Mouse (Mus musculus) monocyte, adult 2 months (primary cell): ENCODE data around the gene Faah.

Experiments used
- DNase-seq, 2 experiments: peaks; one replicate each; pipeline ENCODE4 v3.0.0; 2022; ENCODE audit warnings: low spot score in 2 of 2, low read depth in 1 of 2

Faah gene

GRCm38 (mm10) chr4:116017902-116018746, at the start of gene Faah:
Faah (minus strand) TSS chr4:116017926.
- no peak for DNase-seq

GRCm38 (mm10) chr4:116063855-116064254, 46.1 kb upstream of the Faah start:
- DNase-seq, result no peak

- no peak for DNase-seq
Measured at GRCm38 (mm10) chr4:116059012-116059726, 41.4 kb upstream of the Faah start.

GRCm38 (mm10) chr4:116057559-116057958, 39.8 kb upstream of the Faah start:
- no peak for DNase-seq

- peak; percentile 74 to 89 for DNase-seq
Measured at GRCm38 (mm10) chr4:116053399-116053961, 35.8 kb upstream of the Faah start, which contains the start of gene Nsun4. Nsun4 (minus strand) TSS chr4:116053876.

GRCm38 (mm10) chr4:116052526-116053293, 35.0 kb upstream of the Faah start:
- peak in 1 of 2 experiments; percentile 14 for DNase-seq

- no peak for DNase-seq
Measured at GRCm38 (mm10) chr4:116049211-116049610, 31.5 kb upstream of the Faah start.

- DNase-seq, result no peak
Measured at GRCm38 (mm10) chr4:116048130-116048920, 30.6 kb upstream of the Faah start.

- no peak for DNase-seq
Measured at GRCm38 (mm10) chr4:116047681-116048080, 30.0 kb upstream of the Faah start.

- no peak for DNase-seq
Measured at GRCm38 (mm10) chr4:116046604-116047003, 28.9 kb upstream of the Faah start.

- peak in 1 of 2 experiments; percentile 13 for DNase-seq
Measured at GRCm38 (mm10) chr4:116042186-116042585, 24.5 kb upstream of the Faah start.

- DNase-seq, result no peak
Measured at GRCm38 (mm10) chr4:116040466-116040865, 22.7 kb upstream of the Faah start.

GRCm38 (mm10) chr4:116033374-116033773, 15.6 kb upstream of the Faah start:
- DNase-seq, result no peak

GRCm38 (mm10) chr4:116032906-116033305, 15.2 kb upstream of the Faah start:
- DNase-seq, result no peak

- no peak for DNase-seq
Measured at GRCm38 (mm10) chr4:116017300-116017901, 325 bp downstream of the Faah start.

GRCm38 (mm10) chr4:116016862-116017299, 845 bp downstream of the Faah start:
- DNase-seq, result no peak

GRCm38 (mm10) chr4:116016396-116016795, 1.3 kb downstream of the Faah start:
- DNase-seq, result no peak

- no peak for DNase-seq
Measured at GRCm38 (mm10) chr4:116015996-116016395, 1.7 kb downstream of the Faah start.

GRCm38 (mm10) chr4:116015502-116015901, 2.2 kb downstream of the Faah start:
- DNase-seq, result no peak

GRCm38 (mm10) chr4:116010186-116010585, 7.5 kb downstream of the Faah start:
- DNase-seq, result no peak
